Mouse (Mus musculus) fibroblast of lung, adult 2 months (primary cell): ENCODE results near the gene Olfr933.

Source experiments
- DNase-seq: peaks from one replicate; pipeline ENCODE4 v3.0.0-alpha.2; 2011; ENCODE audit warnings: low read depth

Olfr933 gene

GRCm38 (mm10) chr9:38972013-38972412, at the start of gene Olfr933:
TSS of gene Olfr933 (plus strand) at chr9:38972313.
- DNase-seq, result no peak

- no peak for DNase-seq
Measured at GRCm38 (mm10) chr9:38929509-38929908, 42.6 kb upstream of the Olfr933 start, which contains the start of gene Olfr930. TSS of gene Olfr930 (plus strand) at chr9:38929809.

GRCm38 (mm10) chr9:38953401-38954123, 18.6 kb upstream of the Olfr933 start:
- DNase-seq, result no peak

GRCm38 (mm10) chr9:38954124-38954416, 18.0 kb upstream of the Olfr933 start:
- DNase-seq, result no peak

- DNase-seq, result no peak
Measured at GRCm38 (mm10) chr9:38988215-38988614, 16.1 kb downstream of the Olfr933 start, which contains the start of gene Olfr934. TSS of gene Olfr934 (minus strand) at chr9:38988315.

GRCm38 (mm10) chr9:38999583-38999982, 27.5 kb downstream of the Olfr933 start, which contains the start of gene Olfr935:
TSS of gene Olfr935 (minus strand) at chr9:38999683.
- DNase-seq, result no peak

- no peak for DNase-seq
Measured at GRCm38 (mm10) chr9:39023277-39023676, 51.2 kb downstream of the Olfr933 start, which contains the start of gene Olfr146. TSS of gene Olfr146 (minus strand) at chr9:39023377.
